Mouse (Mus musculus) NIH3T3 (cell line): ENCODE results near the gene Gamt.

Experiments used
- DNase-seq: peaks from one replicate; pipeline ENCODE4 v3.0.0-alpha.2; 2012; ENCODE audit warnings: low read depth

The Gamt gene

DNA sequence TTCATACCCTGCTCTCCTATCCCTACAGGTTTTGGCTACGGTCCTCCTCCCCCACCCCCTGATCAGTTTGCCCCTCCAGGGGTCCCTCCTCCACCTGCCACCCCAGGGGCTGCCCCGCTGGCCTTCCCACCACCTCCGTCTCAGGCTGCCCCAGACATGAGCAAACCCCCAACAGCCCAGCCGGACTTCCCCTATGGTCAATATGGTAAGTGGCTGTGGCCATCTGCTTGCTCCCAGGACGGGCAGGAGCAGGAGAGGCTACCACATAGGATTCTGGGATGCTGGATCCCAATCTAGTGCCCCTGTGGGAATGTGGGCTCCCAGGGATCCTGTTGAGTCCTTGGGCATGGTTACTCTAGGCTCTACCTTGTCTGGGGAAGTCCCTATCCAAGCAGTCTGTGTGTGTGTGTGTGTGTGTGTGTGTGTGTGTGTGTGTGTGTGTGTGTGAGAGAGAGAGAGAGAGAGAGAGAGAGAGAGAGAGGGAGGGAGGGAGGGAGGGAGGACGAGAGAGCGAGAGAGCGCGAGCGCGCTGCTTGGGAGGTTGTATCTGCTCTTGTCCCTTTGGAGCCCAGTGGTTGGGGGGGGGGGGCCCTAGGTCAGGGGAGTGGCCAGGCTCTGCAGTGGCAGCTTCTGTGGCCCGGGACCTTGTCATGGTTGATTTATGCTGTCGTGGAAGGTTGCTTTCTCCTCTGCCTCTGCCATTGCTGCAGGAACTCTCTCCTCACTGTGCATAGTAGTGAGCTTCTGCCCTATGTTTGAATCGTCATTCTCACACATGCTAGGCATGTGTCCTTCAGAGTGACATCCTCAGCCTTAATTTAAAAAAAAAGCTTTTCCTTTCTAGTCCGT is 24.6 kb upstream of the Gamt start:
- no peak for DNase-seq

DNA sequence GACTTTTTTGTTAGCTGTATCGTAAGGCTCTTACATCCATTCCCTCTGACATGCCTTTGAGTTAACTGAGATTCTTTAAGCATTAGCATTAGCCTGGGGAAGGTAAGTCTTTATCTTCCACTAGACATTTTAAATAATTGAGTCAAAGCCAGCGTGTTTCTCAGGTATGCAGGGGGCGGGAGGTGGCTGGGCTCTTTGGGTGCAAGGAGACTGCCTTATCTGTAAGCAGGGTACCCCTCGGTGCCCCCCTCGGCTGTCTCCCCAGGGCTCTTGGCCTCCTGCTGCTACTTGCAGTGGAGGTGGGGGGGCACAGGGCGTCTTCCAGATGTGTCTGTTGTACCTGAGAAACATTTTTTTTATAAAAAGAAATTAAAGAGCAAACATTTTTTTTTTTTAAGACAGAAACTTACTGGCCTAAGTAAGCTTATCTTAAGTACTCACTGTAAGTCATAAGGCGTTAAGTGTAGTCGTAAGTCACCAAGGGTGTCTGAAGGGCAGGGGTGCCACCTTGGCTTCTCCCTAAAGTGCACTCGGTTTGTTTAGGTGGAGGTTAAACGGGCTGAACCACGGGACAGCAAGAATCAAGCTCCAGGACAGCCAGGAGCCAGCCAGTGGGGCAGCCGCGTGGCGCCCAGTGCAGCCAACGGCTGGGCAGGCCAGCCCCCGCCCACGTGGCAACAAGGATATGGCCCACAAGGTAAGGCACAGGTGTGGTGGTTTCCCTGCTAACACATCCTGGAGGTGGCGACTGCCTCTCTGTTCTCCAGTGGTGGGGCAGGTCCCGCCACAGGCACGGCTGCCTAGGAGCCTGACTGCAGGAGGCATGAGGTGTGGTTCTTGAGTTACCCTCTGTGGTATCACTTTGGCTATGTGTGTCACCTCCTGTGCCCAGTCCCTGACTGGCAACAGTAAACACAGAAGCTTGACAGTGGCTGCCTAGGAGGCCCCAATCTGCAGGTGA is 21.9 kb upstream of the Gamt start:
- no peak for DNase-seq

DNA sequence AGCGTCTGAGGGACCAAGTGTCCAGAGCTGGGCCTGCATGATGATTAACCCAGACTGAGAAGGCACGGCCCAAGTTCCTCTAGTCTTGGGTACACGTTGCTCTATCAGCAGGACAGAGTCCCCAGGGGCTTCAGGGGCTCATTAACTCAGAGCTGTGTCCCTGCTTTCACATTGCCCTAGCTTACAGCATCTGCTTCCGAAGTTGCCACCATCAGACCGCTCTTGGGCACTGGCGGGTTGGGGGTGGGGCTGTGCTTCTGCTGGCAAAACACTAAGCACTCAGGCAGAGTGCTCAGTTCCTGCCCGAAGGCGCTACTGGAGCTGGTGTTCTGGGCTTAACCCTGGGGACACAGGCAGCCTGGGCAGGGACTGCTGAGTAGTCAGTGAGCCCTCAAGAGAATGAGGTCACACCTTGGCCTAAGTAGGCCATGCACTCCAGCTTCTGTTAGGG is 21.1 kb upstream of the Gamt start:
- DNase-seq: no peak

DNA sequence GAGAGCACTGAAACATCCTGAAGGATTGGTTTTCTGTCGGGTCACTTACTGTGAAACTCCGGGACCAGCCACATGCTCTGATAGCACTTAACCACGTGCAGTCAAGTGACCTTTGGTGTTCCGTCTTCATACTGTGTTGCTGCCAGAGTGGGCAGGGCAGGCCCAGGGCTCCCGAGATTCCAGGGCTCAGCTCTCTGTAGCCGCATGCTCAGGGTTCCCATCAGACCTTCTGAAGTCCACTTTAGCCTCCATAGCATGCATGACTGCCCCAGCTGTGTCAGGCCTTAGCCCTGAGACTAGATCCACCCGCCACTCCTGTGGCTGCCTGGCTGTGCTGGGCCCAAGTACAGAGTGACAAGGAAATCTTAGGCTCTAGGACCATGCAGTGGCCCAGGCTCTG is 20.5 kb upstream of the Gamt start:
- DNase-seq: no peak

DNA sequence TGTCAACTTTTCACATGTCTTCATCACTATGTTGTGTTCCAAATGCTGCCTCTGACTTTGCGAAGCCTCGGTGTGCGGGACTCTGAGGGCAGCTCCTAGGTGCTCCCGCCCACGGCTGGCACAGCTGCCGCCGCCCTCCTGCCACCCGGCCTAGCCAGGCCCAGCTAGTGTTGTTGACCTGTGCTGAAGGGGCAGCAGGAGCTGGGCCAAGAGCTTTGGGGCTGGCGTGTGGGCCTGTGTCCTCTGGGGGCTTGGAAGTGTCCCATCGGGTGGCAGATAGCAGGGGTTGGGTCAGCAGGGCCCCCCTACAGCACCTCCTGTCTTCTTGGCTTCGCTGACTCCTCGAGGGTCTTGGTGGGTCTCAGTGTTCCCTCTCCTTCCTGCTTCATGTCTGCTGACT is 18.5 kb upstream of the Gamt start:
- no peak for DNase-seq

DNA sequence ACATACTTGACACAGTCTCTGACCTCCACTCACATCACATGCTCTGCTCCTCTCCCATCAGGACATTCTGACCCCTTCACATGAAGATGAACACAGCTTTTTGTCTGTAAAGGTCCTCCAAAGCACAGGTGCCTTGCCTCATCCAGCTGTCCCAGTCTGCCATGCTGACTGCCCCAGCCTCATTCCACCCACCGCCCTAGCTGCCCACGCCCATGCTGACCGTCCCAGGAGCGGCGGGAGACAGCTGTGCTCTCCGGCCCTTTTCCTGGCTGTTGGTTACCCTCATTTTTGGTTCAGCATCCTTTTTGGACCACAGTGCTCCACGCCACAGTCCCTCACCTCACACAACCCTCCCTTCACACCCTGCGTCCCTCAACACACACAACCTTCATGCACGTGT is 17.6 kb upstream of the Gamt start:
- no peak for DNase-seq

DNA sequence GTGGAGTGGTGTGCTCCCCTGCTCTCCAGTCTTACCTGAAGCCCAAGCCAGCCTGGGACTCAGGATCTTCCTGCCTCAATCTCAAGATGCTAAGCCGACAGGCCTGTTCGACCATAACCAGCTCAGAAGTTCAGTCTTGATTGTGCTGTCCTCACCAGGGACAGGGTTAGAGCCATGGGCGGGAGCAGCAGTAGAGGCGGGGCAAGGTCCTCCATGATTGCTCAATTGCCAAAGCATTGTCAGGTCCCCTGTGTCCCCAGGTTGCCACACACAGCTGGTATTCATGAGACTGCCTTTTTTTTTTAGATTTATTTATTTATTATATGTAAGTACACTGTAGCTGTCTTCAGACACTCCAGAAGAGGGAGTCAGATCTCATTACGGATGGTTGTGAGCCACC is 15.4 kb upstream of the Gamt start:
- DNase-seq: no peak

DNA sequence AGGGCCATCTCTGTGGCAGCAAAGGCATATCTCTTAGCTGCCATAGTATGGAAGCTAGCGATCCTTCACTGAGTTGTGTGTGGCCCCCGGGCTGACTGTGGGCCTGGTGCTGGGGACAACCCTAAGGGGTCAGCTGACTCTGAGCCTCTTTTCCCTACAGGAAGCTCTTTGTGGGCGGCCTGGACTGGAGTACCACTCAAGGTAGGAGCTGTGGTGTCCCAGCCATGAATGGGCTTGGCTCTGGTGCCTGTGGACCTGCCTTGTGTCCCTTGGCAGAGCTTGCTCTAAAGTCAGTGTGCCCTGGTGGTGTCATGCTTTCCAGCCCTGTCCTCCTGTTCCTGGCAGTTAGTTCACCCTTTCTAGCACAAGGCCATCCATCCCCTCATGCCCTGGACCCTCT is 13.0 kb upstream of the Gamt start:
- no peak for DNase-seq

DNA sequence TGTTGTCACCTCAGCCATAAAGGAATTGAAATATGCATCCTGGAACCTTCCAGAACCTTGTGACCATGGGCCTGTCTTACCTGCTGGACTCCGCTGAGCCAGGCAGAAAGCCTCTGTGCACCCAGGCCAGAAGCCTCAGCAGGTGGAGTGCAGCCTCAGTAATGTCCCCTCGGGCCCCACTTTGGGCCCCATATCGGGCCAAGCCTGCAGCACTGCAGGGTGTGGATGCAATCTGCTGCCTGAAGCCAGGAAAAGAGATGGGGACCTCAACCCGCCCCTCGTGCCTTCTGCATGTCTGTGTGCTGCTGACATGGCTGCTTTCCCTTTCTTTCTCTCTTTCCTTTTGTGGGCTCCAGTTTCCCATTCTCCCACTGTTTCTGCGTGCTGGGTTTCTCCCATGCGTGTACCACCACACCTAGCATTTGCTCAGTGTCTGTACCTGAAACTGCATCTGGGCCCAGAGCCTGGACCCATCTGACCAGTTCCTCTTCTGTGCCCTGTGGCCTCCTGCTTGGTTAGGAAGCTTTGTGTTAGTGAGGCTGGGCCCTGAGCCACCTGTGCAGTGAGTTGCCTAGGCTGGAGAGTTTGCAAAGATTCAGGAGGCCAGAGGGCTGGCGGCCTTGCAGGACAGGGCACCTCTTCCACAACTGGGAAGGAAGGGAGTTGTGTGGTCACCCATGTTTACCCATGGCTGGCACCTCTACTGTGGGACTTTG is 11.2 kb upstream of the Gamt start:
- no peak for DNase-seq

DNA sequence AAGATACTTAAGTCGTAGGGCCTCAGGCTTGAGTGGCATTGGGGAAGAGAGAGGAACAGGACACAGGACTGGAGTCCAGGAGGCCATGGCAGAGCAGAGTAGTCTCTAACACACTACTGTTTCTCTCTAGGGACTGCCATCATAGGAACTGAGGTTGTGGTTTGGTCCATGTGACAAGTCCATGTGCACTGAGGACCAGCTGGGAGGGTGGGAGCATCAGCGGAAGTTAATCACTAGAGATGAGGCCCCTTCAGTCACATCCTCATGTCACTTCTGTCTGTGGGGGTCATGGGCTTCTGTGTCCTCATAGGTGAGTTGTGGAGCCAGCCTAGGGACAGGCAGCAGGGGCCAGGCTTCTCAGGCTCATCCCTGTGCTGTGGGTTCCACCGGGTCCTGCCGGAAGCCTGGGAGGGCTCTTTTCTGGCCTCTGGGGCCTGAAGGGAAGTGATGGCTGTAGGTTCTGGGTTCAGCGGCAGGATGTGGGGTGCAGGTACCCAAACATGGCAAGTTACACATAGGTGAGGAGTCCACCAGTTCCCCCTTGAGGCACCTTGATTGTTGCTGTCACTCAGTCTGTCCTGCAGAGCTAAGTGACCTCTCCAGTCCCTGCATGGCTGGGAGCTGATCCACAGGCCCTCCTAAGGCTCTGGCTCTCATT is 10.5 kb upstream of the Gamt start:
- DNase-seq: no peak

DNA sequence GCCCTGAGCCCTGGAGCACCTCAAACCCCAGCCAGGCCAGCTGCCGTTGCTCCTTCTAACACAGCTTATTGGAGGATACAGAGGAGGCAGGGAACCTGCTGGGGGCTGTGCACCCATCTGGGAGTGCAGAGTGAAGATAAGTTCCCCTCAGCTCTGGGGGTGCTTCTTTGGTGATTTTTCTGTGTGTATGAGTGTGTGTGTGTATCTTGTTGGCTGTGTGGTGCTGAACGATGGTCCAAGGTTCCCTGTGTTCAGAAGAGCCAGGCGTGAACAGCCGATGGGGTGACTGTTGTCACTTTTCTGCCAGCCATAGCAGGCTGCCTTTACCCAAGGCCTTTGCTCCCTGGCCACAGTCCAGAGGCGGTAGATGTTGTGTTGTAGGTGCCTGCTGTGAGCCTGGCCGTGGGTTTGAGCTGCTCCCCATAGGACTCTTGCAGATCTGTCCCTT is 9.9 kb upstream of the Gamt start:
- no peak for DNase-seq

DNA sequence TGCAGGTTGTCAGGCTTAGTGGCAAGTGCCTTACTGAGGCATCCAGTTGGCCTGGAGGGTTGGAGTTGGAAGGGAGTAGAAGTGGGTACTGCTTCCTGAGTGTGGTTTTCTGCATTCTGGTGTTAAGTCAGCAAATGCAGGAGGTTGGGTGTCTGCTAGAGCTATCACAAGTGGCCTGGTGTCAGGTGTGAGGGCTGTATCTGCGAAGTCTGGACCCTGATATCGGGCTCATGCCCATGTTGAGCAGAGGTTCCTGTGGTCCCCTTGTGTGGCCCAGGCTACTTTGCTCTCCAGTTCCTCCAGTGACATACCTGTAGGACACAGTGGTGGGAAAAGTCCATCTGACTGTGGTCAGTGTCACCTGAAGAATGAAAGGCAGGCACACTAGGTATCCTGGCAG is 9.3 kb upstream of the Gamt start:
- no peak for DNase-seq

DNA sequence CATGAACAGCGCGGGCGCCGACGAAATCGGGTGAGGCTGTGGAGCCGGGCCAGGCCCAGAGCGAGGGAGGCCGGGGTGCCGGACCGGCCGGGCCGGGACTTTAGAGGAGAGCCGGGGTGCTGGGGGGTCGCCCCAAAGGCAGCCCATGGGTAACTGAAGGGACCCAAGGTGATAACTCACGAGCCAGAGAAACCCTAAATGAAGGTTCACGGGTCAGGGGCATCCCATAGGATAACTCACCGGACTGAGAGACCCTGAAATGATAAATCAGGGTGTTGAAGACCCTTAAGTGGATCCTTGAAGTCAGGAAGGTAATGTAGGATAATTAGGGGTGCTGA is 4.3 kb upstream of the Gamt start:
- DNase-seq: no peak

DNA sequence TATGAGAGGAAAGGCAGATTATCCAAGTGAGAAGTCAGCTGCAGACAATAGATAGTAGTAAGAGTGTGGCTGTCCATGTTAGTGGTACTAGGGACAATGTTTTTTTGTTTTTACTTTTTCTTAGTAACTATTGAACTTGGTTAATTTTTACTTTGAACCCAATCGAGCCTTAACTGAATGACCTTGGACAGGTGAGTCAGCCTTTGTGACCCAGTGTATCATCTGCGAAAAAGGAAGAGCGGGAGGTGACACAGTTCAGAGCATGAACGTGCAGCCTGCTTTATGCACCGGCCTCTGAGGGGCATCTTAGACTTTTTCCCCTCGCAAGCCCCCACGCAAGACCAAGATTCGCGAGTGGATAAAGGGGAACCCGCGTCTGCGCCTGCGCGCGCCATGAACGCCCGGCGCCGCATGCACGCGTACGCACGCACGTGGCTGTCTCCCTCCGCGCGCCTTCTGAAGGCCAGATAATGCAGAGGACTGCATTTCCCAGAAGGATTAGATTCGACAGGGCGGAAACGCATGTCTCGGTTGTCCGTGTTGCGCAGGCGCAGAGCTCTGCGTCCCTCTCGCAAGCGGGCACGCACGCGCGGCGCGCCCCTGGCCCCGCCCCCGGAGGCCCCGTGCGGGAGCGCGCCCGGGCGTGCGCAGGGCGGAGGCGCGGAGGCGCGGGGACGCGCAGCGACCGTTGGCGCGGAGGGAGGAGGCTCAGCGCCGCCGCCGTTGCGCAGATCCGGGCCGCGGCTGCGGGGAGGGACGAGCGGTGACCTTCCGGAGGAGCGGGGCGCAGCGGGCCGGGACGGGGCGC is 3.7 kb upstream of the Gamt start:
- peak; percentile 100 for DNase-seq

DNA sequence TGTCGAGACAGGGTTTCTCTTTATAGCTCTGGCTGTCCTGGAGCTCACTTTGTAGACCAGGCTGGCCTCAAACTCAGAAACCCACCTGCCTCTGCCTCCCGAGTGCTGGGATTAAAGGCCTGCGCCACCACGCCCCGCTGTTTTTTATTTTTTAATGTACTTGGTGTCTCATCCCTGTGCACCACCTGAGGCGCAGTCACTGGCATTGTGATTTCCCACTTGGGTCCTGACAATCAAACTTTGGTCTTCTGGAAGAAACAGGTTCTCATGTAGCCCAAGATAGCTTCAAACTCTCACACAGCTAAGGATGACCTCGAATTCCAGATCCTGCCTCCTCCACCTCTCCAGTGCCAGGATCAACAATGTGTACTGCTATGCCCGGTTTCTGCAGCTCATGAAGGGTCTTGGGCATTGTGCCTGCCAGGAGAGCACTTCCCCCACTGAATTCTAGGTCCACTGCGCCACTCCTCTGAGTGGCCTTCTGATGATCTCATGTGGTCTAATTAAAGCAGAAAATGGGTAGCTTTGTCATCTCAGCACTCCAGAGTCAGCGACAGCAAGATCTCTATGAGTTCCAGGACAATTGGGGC is 2.1 kb upstream of the Gamt start:
- no peak for DNase-seq

DNA sequence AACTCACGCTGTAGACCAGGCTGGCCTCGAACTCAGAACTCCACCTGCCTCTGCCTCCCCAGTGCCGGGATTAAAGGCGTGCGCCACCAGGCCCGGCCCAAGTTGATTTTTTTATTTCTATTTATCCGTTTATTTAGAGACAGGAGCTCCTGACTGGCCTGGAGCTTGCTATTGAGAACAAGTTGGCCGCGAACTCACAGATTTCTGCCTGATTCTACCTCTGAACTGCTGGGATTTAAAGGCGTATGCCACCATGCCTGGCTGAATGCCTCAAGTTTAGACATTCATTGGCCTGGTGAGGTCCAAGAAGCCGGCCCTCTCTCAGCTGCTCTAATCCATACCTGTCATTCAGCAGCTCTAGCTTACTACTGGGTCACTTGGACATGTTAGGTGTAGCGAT is 1.4 kb upstream of the Gamt start:
- no peak for DNase-seq

DNA sequence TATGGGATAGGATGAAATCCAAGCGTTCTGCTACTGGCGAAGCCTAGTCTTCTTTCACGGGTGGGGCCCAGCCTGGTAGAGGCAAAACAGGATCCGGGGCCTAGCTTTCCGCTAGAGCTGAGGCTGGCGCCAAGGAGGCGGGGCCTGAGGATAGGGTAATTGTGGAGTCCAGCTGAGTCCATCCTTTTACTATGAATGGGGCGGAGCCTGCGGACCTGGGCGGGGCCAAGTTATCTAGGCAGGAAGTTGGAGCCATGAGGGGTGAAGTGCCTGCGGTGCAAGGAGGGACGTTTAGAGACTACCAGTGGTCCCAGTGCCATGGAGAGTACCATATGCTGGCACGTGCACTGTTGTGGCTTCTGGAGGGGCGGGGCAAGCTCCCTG is 765 bp upstream of the Gamt start:
- DNase-seq: peak; percentile 99

DNA sequence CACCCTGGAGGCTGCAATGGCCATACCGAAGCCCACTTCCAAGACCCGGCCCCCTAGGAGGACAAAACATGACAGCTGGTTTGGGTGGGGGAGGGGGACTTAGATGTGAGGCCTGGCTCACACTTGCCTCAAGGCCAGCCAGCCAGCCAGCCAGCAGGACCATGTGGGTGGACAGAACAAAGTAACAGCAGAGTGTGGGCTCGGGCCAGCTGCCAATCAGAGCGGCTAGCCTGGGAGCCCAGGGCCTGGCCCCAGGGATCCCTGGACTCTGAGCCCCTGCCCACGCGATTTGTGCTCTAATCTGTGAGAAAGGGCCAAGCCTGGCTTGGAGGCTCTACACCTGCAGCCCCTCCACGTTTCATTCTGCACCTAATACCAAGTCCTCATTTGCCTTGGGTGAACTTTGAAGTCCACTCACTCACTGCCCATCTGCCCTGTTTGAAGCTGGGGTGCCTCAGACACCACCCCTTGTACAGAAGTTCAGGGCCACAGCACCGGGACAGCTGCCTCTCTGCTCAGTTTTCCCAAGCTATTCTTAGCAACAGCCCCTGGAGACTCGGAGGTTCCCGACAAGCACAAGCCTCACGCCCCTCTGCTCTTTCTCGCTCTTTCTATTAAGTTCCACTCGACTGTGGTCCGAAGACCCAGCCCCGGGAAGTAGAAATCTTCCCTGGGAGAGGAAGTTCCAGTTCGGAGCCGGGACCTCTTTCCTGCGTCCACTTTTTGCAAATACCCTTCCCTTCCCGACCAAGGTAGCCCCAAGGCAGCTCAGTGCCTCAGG is 761 bp downstream of the Gamt start:
- DNase-seq: peak; percentile 81

DNA sequence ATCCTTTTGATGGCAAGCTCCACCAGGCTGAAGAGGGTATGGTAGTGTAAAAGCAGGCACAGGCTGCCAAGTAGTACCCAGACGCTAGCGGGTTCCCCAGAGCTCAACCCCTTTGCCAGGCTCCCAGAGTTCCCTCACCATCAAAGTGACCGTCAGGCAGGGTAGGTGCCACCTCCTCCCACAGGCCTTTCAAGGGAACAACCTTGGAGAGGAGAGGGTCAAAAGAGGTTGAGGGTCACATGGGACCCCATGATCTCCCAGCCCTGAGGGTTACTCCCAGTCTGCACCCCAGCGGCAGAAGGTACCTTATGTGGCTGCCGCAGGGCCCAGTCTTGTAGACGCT is 1.4 kb downstream of the Gamt start:
- no peak for DNase-seq
